Mouse (Mus musculus) frontal cortex, postnatal 36 days (tissue): Measurements from ENCODE around the gene Ppp2r5e.
"Not testable (repeated sequence)": the region's sequence is repeated elsewhere in the genome, so short reads cannot be mapped to it uniquely, and the experiment has no call there.

Source experiments
- DNase-seq, 2 experiments: peaks; one replicate each; pipeline ENCODE4 v3.0.0; 2022; ENCODE audit warnings: low spot score in 2 of 2

Gene Ppp2r5e

GRCm38 (mm10) chr12:75446245-75446644 lies 149.8 kb downstream of the Ppp2r5e start:
- no peak for DNase-seq

GRCm38 (mm10) chr12:75432400-75432799 lies 163.6 kb downstream of the Ppp2r5e start:
- not testable (repeated sequence) for DNase-seq

- DNase-seq: no peak
Observed at GRCm38 (mm10) chr12:75429685-75430396, 166.2 kb downstream of the Ppp2r5e start.

- no peak for DNase-seq
Observed at GRCm38 (mm10) chr12:75428719-75429118, 167.3 kb downstream of the Ppp2r5e start.

GRCm38 (mm10) chr12:75425882-75426281 lies 170.2 kb downstream of the Ppp2r5e start:
- DNase-seq: no peak

GRCm38 (mm10) chr12:75424817-75425216 lies 171.2 kb downstream of the Ppp2r5e start:
- DNase-seq: no peak

GRCm38 (mm10) chr12:75424359-75424758 lies 171.7 kb downstream of the Ppp2r5e start:
- peak in 1 of 2 experiments; percentile 39 for DNase-seq

- no peak for DNase-seq
Observed at GRCm38 (mm10) chr12:75416681-75417080, 179.4 kb downstream of the Ppp2r5e start, which contains the start of gene Gphb5. Gene Gphb5 (minus strand): TSS chr12:75416781.

GRCm38 (mm10) chr12:75414991-75415390 lies 181.1 kb downstream of the Ppp2r5e start:
- DNase-seq: no peak

GRCm38 (mm10) chr12:75412964-75413363 lies 183.1 kb downstream of the Ppp2r5e start:
- no peak for DNase-seq
